Mouse (Mus musculus): ENCODE data around the gene St6galnac1. TPM values are rescaled to one million over a fixed set of nuclear protein-coding genes. Genes with fewer than 3 reads are reported as not detected.

St6galnac1 gene
- polyA plus RNA-seq, 1 experiment from 2014 or later: not detected

DNA sequence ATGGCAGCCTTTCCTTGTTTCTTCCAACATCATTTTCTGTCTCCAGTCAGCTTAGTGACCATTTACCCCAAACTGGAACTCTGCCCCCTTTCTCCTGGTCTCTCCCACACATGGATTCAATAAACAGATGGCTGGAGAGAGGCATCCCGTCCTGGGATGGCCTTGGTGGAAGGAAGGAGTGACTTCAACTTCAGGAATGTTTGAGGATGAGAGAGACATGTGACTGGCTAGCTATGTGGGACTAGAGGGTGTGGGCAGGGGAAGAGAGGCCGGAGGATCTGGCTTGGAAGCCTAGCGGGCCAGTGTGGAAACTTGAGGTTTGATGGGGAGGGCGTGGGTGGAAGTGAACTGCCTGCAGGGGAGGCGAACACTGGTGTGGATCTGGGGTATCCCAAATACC is 41.5 kb upstream of the St6galnac1 start:
- no peak for ATAC-seq (ENCODE audit: low read depth)
- 63% methylated on average over 5 of the region's 5 CpGs for WGBS (ENCODE audit: insufficient replicate concordance)
- no peak overlapping the region for H3K4me2 ChIP-seq (ENCODE audit: low read depth, low read length)
- H3K36me3 ChIP-seq (ENCODE audit: control insufficient read depth, insufficient read depth): no peaks in the 10 kb centered on the region
- H3K27ac ChIP-seq (ENCODE audit: low read length): no peak overlapping the region
- no peak overlapping the region for H3K9ac ChIP-seq (ENCODE audit: low read depth, low read length)
- H3K4me1 ChIP-seq (ENCODE audit: control insufficient read depth, low read depth, low read length): no peaks in the 10 kb centered on the region
- no peak overlapping the region for H3K4me3 ChIP-seq (ENCODE audit: low read depth, low read length)
- no peaks in the 10 kb centered on the region for H3K27me3 ChIP-seq (ENCODE audit: control insufficient read depth, insufficient read depth, low read depth, low read length)
- H3K9me3 ChIP-seq (replicated peaks; ENCODE audit: control insufficient read depth, low read length): no peaks in the 10 kb centered on the region

DNA sequence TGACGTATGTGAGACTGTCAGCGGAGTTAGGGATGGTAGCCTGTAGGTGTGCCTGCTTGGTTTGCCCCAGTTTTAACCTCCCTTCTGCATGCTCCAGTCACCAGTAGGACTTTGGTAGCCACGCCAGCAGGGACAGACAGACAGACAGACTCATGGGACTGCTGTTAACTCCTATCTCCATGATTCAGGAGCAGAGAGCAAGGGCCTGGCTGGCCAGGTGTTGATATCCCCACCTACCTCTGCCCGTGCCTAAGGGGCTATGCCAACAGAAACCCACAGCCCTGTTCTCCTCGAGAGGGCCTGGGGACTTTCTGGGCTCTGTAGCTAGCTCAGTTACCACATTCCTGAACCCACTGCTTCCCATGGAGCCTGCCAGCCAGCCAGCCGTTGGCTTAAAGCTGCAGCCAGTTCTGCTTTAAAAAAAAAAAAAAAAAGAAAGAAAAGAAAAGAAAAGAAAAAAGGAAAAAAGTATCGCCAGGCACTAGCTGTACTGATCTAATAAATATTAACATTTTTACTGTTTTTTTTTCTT is 39.6 kb upstream of the St6galnac1 start:
- ATAC-seq (ENCODE audit: low read depth): no peak
- peaks cover 2% of the 10 kb centered on the region; the same call in 1 of the 2 replicates for H3K4me1 ChIP-seq (ENCODE audit: control insufficient read depth, low read depth, low read length)
- no peak overlapping the region for H3K4me2 ChIP-seq (ENCODE audit: low read depth, low read length)
- no peak overlapping the region for H3K9ac ChIP-seq (ENCODE audit: low read depth, low read length)
- 42% methylated on average over 7 of the region's 7 CpGs for WGBS (ENCODE audit: insufficient replicate concordance)
- no peaks in the 10 kb centered on the region for H3K9me3 ChIP-seq (replicated peaks; ENCODE audit: control insufficient read depth, low read length)
- no peaks in the 10 kb centered on the region for H3K36me3 ChIP-seq (ENCODE audit: control insufficient read depth, insufficient read depth)
- no peaks in the 10 kb centered on the region for H3K27me3 ChIP-seq (ENCODE audit: control insufficient read depth, insufficient read depth, low read depth, low read length)
- no peak overlapping the region for H3K27ac ChIP-seq (ENCODE audit: low read length)
- H3K4me3 ChIP-seq (ENCODE audit: low read depth, low read length): no peak overlapping the region

DNA sequence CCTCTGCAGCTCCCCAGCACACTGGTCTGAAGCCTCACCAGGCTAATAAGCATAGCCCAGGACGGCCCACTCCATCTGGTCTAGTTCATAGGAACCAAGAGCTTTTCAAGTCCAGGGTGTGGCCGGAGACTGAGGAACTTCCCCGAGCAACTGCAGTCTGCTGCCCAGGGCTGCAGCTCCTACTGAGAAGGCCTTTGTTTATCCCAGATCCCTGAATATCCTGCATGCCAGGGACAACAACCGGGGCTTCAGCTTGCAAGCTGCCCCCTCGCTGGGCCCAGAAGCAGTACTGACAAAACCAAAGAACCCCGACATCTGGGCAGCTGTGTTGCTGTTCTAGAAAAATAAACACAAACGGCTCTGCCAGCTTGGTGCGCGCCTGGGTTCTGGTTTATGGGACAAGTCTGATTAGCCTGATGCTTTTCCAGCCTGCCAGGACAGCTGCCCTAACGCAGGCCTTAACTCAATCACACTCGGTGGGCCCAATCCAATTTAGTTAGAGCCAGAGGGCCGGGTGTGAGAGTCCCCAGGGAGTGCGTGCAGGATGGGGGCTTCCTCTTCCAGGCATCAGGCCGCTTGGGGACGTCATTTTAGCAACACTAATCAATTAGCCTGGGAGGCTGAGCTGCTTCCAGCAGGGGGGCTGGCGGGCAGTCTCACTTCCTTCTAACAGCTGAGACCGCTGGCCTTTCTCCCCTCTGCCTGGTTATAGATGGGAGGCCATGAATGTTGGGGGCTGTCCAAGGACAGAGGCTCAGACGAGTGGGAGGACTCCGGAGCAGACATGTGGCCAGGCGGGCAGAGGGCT is 39.0 kb upstream of the St6galnac1 start:
- no peak overlapping the region for H3K4me2 ChIP-seq (ENCODE audit: low read depth, low read length)
- no peaks in the 10 kb centered on the region for H3K9me3 ChIP-seq (replicated peaks; ENCODE audit: control insufficient read depth, low read length)
- H3K27me3 ChIP-seq (ENCODE audit: control insufficient read depth, insufficient read depth, low read depth, low read length): no peaks in the 10 kb centered on the region
- peaks cover 2% of the 10 kb centered on the region; the same call in 1 of the 2 replicates for H3K4me1 ChIP-seq (ENCODE audit: control insufficient read depth, low read depth, low read length)
- H3K9ac ChIP-seq (ENCODE audit: low read depth, low read length): no peak overlapping the region
- H3K27ac ChIP-seq (ENCODE audit: low read length): 0 out of 2 replicates have a peak overlapping the region, but pooled peaks have one; percentile 19
- ATAC-seq (ENCODE audit: low read depth): no peak
- H3K4me3 ChIP-seq (ENCODE audit: low read depth, low read length): no peak overlapping the region
- WGBS (ENCODE audit: insufficient replicate concordance): 36% methylated on average over 20 of the region's 20 CpGs
- H3K36me3 ChIP-seq (ENCODE audit: control insufficient read depth, insufficient read depth): no peaks in the 10 kb centered on the region

DNA sequence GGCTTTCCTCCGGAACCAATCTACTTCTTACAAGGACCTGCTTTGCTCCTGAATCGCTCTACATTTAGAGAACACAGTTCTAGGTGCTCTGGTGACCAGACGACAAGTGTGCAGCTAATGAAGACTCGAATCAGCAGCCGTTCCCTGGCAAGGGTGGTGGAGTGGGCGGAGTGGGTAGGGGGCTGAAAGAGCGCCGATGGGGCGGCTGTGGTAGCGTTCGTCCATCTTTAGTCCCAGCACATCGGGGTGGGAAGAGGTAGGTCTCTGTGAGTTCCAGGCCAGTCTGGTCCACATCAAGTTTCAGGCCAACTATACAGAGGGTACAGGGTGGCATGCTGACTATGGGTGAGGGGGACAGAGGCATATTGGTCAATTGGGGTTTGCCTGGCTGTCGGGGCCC is 38.3 kb upstream of the St6galnac1 start:
- Histone ChIP-seq H3K4me1 (ENCODE audit: control insufficient read depth, low read depth, low read length) (peaks cover 2% of the 10 kb centered on the region; the same call in 1 of the 2 replicates), H3K4me3 (ENCODE audit: low read depth, low read length) (no peak overlapping the region), H3K27ac (ENCODE audit: low read length) (no peak overlapping the region), H3K9me3 (replicated peaks; ENCODE audit: control insufficient read depth, low read length) (no peaks in the 10 kb centered on the region), H3K4me2 (ENCODE audit: low read depth, low read length) (no peak overlapping the region), H3K27me3 (ENCODE audit: control insufficient read depth, insufficient read depth, low read depth, low read length) (no peaks in the 10 kb centered on the region), H3K9ac (ENCODE audit: low read depth, low read length) (no peak overlapping the region), H3K36me3 (ENCODE audit: control insufficient read depth, insufficient read depth) (no peaks in the 10 kb centered on the region)
- 77% methylated on average over 13 of the region's 13 CpGs for WGBS (ENCODE audit: insufficient replicate concordance)
- no peak for ATAC-seq (ENCODE audit: low read depth)

DNA sequence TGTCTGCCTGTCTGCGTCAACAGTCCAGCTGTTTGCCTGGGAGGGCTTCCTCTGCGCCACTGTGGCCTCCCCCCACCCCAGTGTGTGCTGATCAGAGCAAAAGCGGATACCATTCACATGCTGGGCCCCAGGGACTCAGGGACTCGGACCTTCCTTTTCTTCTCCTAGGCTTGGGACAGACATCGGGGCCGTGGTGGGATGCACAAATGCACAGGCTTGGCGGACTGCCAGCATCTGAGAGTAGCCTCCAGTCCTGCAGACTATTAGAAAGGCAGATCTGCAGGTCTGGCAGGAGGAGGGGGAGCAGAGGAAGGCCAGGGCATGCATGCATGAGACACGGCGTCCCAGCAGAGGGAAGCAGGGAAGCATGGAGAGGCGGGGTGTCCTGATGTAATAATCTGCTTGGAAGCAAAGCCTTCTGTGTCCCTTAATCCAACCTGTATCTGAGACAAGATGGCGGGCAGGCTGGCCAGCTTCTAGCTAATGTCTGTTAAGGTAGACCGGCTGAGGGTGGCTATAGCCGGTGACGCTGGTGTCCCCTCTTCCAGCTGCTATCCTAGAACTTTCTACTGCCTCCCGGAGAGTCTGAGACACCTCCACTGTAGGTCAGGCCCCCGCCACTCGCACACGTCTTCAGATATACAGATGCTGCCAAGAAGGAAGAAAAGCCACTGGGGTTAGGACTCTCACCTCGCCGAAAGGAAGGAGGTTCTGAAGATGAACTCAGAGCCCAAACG is 37.7 kb upstream of the St6galnac1 start:
- H3K9ac ChIP-seq (ENCODE audit: low read depth, low read length): no peak overlapping the region
- WGBS (ENCODE audit: insufficient replicate concordance): 63% methylated on average over 21 of the region's 21 CpGs
- no peaks in the 10 kb centered on the region for H3K36me3 ChIP-seq (ENCODE audit: control insufficient read depth, insufficient read depth)
- no peak overlapping the region for H3K4me2 ChIP-seq (ENCODE audit: low read depth, low read length)
- H3K4me1 ChIP-seq (ENCODE audit: control insufficient read depth, low read depth, low read length): peaks cover 2% of the 10 kb centered on the region; the same call in 1 of the 2 replicates
- no peaks in the 10 kb centered on the region for H3K27me3 ChIP-seq (ENCODE audit: control insufficient read depth, insufficient read depth, low read depth, low read length)
- H3K4me3 ChIP-seq (ENCODE audit: low read depth, low read length): no peak overlapping the region
- ATAC-seq (ENCODE audit: low read depth): no peak
- H3K27ac ChIP-seq (ENCODE audit: low read length): no peak overlapping the region
- H3K9me3 ChIP-seq (replicated peaks; ENCODE audit: control insufficient read depth, low read length): no peaks in the 10 kb centered on the region

DNA sequence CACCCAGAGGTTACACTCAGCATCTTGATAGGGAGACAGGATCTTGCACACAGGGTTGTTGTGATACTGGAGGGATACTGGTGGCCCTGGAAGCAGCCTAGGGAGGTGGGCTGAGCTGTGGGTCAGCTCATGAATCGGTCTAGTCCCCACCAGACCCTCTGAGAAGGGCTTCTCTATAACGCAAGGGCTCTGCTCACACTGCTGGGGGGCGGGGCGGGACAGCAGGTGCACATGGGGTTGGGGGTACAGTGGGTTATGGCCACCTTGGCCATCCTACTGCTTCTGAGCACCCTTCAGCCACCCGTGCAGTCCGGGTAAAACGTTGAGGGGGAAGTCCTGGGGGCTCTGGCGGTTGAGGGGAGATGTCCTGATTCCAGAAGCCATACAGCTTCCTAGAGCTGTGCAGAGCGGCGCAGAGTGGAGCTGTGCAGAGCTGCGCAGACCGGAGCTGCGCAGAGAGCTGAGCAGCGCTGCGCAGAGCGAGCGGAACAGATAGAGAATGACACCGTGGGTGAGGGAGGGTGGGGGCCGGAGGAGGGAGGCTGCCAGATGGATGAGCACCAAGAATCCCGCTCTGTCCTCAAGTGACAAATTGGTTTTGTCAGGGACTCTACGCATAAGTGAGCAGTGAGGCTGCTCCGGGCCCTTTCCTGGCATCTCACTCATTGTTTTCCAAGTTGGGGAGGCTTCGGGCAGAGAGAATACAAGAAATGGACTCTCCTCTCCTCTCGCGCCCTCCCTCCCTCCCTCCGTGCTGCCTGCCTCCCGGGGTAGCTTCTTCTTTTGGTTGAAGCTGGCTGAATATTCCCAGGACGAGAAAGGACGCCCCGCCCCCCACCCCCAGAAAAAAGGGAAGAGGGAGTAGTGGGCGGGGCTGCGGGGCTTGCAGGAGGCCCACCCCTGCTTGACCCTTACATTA is 35.9 kb upstream of the St6galnac1 start:
- no peaks in the 10 kb centered on the region for H3K27me3 ChIP-seq (ENCODE audit: control insufficient read depth, insufficient read depth, low read depth, low read length)
- H3K9ac ChIP-seq (ENCODE audit: low read depth, low read length): no peak overlapping the region
- no peak overlapping the region for H3K27ac ChIP-seq (ENCODE audit: low read length)
- 10% methylated on average over 30 of the region's 32 CpGs for WGBS (ENCODE audit: insufficient replicate concordance)
- peak; percentile 49 for ATAC-seq (ENCODE audit: low read depth)
- H3K4me1 ChIP-seq (ENCODE audit: control insufficient read depth, low read depth, low read length): peaks cover 2% of the 10 kb centered on the region; the same call in 1 of the 2 replicates
- H3K4me3 ChIP-seq (ENCODE audit: low read depth, low read length): peak overlapping the region; percentile 35
- H3K4me2 ChIP-seq (ENCODE audit: low read depth, low read length): peak overlapping the region; percentile 55
- H3K9me3 ChIP-seq (replicated peaks; ENCODE audit: control insufficient read depth, low read length): no peaks in the 10 kb centered on the region
- H3K36me3 ChIP-seq (ENCODE audit: control insufficient read depth, insufficient read depth): no peaks in the 10 kb centered on the region

DNA sequence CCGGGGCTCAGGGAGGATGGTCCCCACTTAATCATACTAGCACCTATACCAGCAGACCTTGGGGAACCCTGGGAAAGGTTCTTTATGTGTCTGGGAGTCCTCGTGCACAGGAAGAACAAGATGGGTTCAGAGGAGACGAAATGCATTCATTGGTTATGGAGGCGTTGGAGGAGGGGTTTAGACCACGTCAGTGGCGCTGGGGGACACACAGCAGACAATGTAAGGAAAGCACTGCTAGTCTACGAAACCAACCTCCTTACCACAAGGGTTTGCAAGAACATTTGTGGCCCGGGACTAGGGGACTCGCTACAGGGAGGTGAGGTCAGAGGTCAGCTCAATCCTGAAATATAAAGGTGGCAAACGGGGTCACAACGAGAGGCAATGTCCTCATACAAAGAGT is 35.2 kb upstream of the St6galnac1 start:
- Histone ChIP-seq H3K9me3 (replicated peaks; ENCODE audit: control insufficient read depth, low read length) (no peaks in the 10 kb centered on the region), H3K36me3 (ENCODE audit: control insufficient read depth, insufficient read depth) (no peaks in the 10 kb centered on the region), H3K4me1 (ENCODE audit: control insufficient read depth, low read depth, low read length) (peaks cover 2% of the 10 kb centered on the region; the same call in 1 of the 2 replicates), H3K4me2 (ENCODE audit: low read depth, low read length) (no peak overlapping the region), H3K27ac (ENCODE audit: low read length) (no peak overlapping the region), H3K9ac (ENCODE audit: low read depth, low read length) (no peak overlapping the region), H3K4me3 (ENCODE audit: low read depth, low read length) (no peak overlapping the region), H3K27me3 (ENCODE audit: control insufficient read depth, insufficient read depth, low read depth, low read length) (no peaks in the 10 kb centered on the region)
- no peak for ATAC-seq (ENCODE audit: low read depth)
- WGBS (ENCODE audit: insufficient replicate concordance): 61% methylated on average over 11 of the region's 11 CpGs

DNA sequence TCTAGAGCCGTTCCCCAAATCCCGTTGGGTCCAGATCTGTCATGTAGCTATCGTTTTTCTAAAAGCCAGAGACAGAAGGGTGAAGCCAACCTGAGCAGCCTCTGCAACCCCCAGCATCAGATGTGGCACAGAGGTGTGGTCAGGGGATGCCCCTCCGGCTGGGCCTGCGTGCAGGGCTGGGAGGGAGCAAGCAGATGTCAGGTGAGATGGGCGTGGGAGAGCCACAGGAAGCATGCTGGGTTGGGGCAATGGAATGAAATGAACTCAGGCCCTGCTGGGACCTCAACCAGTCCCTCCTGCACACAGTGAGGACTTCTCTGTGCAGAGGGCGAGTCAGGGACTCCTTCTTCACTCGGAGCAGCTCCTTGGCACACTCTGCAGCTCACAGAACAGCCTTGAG is 34.2 kb upstream of the St6galnac1 start:
- WGBS (ENCODE audit: insufficient replicate concordance): 63% methylated on average over 8 of the region's 8 CpGs
- H3K27me3 ChIP-seq (ENCODE audit: control insufficient read depth, insufficient read depth, low read depth, low read length): no peaks in the 10 kb centered on the region
- H3K27ac ChIP-seq (ENCODE audit: low read length): no peak overlapping the region
- peaks cover 2% of the 10 kb centered on the region; the same call in 1 of the 2 replicates for H3K4me1 ChIP-seq (ENCODE audit: control insufficient read depth, low read depth, low read length)
- H3K9me3 ChIP-seq (replicated peaks; ENCODE audit: control insufficient read depth, low read length): no peaks in the 10 kb centered on the region
- no peaks in the 10 kb centered on the region for H3K36me3 ChIP-seq (ENCODE audit: control insufficient read depth, insufficient read depth)
- H3K9ac ChIP-seq (ENCODE audit: low read depth, low read length): no peak overlapping the region
- ATAC-seq (ENCODE audit: low read depth): no peak
- no peak overlapping the region for H3K4me3 ChIP-seq (ENCODE audit: low read depth, low read length)
- no peak overlapping the region for H3K4me2 ChIP-seq (ENCODE audit: low read depth, low read length)
